Mouse (Mus musculus): ENCODE measurements around the gene Tas2r109. TPM values are rescaled to one million over a fixed set of nuclear protein-coding genes. Genes with fewer than 3 reads are reported as not detected.
"Not testable (repeated sequence)": the region's sequence is repeated elsewhere in the genome, so short reads cannot be mapped to it uniquely, and the experiment has no call there.

Gene Tas2r109
- total RNA-seq (2021): not detected
- long read RNA-seq, experiment 1: 0 reads
- long read RNA-seq, experiment 2: 0 reads

DNA sequence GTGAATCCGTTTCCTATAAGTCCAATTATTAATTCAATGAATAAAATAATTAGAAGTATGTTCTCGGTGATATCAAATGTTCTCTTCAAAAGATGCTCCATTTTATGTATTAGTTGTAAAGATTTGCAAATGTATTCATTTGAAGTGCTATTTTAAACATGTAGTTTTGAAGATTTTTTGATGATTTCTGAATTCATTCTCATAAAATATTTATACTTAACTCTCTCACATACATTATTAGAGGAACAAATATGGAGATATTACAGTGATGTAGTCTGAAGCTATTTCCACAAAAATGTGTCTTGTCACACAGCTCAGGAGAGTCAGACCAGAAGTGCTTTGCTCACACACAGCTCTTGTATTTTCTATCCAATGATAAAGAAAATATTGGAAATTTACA, at the start of gene Tas2r109:
Gene Tas2r109 (minus strand): TSS at position 101 of the 400 bp plus-strand sequence.
- DNase-seq (ENCODE audit: low spot score in 2 of 2): no peak

DNA sequence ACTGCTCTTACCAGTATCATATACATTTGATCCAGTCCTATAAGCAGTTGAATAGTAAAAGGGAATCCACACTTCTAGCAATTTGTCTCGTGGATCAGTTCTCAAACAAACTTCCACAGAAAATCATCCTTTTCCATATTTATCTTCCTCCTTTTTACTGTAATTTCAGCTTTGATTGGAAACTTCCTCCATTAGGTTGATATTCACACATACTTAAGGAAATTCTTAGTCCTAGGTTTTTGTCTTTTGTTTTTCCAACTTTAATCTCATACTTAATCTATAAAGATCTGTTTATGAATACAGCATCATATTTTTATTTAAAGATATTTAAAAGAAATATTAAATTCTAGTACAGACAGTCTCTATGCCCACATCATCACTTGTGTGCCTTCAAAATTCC, 22.9 kb downstream of the Tas2r109 start, which contains the start of gene Tas2r131:
Gene Tas2r131 (minus strand): TSS at position 101 of the 400 bp plus-strand sequence.
- DNase-seq (ENCODE audit: low spot score in 2 of 2): no peak

DNA sequence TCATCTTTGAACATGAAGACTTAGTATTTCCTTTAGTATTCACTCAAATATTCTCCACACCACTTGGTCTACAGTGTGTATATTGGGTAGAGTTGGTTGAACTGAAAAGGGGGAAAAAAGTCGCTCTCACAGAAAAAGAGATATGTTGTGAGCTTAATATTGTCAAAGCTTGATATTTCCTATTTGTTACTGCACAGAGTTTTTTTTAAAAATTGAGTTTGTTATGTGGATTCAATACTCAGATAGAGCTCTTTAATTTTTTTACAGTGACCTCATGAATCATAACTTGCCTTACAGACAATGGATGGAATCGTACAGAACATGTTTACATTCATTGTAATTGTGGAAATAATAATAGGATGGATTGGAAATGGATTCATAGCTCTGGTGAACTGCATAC, 30.0 kb downstream of the Tas2r109 start, which contains the start of gene Tas2r129:
Gene Tas2r129 (plus strand): TSS at position 301 of the 400 bp plus-strand sequence.
- DNase-seq (ENCODE audit: low spot score in 2 of 2): no peak

DNA sequence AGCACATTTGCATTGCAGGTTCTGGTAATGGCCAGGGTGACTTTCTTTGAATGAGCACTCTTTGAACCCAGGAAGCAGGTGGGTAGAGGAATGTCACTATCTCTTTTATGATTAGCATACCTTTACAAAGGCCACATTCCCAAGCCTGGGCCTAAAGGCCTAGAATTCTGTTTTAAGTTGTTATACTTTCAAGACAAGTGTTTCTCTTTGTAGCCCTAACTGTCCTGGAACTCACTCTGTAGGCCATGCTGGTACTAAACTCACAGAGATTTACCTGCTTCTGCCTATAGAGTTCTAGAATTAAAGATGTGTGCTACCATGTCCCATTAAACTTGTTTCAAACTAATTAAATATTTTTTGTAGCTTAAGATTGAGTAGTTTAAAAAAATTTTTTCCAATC, 39.4 kb downstream of the Tas2r109 start:
- DNase-seq (ENCODE audit: low spot score in 2 of 2): not testable (repeated sequence)

Other genes starting within 250 kb of the Tas2r109 start
- not detected for gene Tas2r115, start 242.9 kb downstream of the Tas2r109 start, total RNA-seq (2021)
- gene Tas2r124, start 226.2 kb downstream of the Tas2r109 start, total RNA-seq (2021): not detected
- not detected for gene Tas2r102, start 218.8 kb downstream of the Tas2r109 start, total RNA-seq (2021)
- gene Tas2r136, start 202.8 kb downstream of the Tas2r109 start, total RNA-seq (2021): not detected
- not detected for gene Tas2r117, start 178.1 kb downstream of the Tas2r109 start, total RNA-seq (2021)
- gene Tas2r123, start 133.8 kb downstream of the Tas2r109 start, total RNA-seq (2021): not detected
- not detected for gene Tas2r116, start 125.5 kb downstream of the Tas2r109 start, total RNA-seq (2021)
- not detected for gene Tas2r110, start 113.0 kb downstream of the Tas2r109 start, total RNA-seq (2021)
- not detected for gene Tas2r113, start 88.0 kb downstream of the Tas2r109 start, total RNA-seq (2021)
- gene Tas2r125, start 71.3 kb downstream of the Tas2r109 start, total RNA-seq (2021): not detected
- gene Tas2r129, start 29.9 kb downstream of the Tas2r109 start, total RNA-seq (2021): not detected
- not detected for gene Tas2r131, start 23.0 kb downstream of the Tas2r109 start, total RNA-seq (2021)
- not detected for gene Tas2r103, start 56.1 kb upstream of the Tas2r109 start, total RNA-seq (2021)
- gene Tas2r140, start 74.9 kb upstream of the Tas2r109 start, total RNA-seq (2021): not detected
- 10 to 100 TPM; 58.8 to 59.0 TPM for gene Smim10l1, start 123.9 kb upstream of the Tas2r109 start, total RNA-seq (2021)